Mouse (Mus musculus) lung, postnatal 0 days (tissue): ENCODE results near the gene Micall2.
"Not testable (repeated sequence)": the region's sequence is repeated elsewhere in the genome, so short reads cannot be mapped to it uniquely, and the experiment has no call there.

ENCODE experiments used
- CTCF ChIP-seq: IDR thresholded peaks from 2 replicates; pipeline ENCODE4 v1.5.1; 2016; ENCODE audit warnings: antibody characterized with exemption, mild to moderate bottlenecking
- EP300 ChIP-seq: IDR thresholded peaks from 2 replicates; pipeline ENCODE4 v1.6.1; 2016; ENCODE audit warnings: antibody characterized with exemption, mild to moderate bottlenecking, control low read depth

DNA sequence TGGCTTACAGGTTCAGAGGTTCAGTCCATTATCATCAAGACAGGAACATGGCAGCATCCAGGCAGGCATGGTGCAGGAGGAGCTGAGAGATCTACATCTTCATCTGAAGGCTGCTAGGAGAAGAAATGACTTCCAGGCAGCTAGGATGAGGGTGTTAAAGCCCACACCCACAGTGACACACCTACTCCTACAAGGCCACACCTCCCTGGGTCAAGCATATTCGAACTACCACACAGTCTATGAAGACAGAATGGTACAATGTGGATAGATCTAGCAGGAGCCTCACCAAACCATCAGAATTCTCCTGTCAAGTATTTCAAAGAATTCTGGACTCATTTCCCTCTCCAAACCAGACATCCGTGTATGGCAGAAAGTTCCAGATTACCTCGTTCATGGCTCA is 40.3 kb downstream of the Micall2 start:
- not testable (repeated sequence) for TF ChIP-seq EP300, CTCF
